Mouse (Mus musculus): ENCODE data around the gene Kcnk10.

Gene Kcnk10

DNA sequence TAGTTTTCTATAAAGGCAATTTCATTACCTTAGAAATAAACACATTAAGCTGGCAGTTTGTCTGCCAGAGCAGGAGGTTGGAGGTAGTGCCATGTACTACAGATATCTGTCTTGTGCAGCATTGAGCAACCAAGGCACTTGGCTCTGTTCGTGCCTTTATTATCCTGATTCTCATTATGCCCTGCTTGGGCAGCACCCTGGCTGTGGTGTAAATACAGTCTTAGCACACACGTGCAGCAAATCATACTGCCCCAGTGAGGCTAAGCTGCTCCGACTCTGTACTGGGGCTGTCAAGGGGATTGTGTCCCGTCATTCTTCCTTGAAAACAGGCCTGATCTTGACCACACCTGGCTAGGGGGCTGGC is 57.6 kb downstream of the Kcnk10 start:
- no peak for DNase-seq (ENCODE audit: extremely low spot score, low read depth, low spot score)

- DNase-seq (ENCODE audit: extremely low spot score, low read depth, low spot score): no peak
Observed at GRCm38 (mm10) chr12:98519866-98520567, 58.1 kb downstream of the Kcnk10 start.

- no peak for DNase-seq (ENCODE audit: extremely low spot score, low read depth, low spot score)
Observed at GRCm38 (mm10) chr12:98505601-98506000, 72.5 kb downstream of the Kcnk10 start.

GRCm38 (mm10) chr12:98501528-98502280 is 76.4 kb downstream of the Kcnk10 start:
- DNase-seq (ENCODE audit: extremely low spot score, low read depth, low spot score): no peak

- no peak for DNase-seq (ENCODE audit: extremely low spot score, low read depth, low spot score)
Observed at GRCm38 (mm10) chr12:98501045-98501444, 77.1 kb downstream of the Kcnk10 start.

DNA sequence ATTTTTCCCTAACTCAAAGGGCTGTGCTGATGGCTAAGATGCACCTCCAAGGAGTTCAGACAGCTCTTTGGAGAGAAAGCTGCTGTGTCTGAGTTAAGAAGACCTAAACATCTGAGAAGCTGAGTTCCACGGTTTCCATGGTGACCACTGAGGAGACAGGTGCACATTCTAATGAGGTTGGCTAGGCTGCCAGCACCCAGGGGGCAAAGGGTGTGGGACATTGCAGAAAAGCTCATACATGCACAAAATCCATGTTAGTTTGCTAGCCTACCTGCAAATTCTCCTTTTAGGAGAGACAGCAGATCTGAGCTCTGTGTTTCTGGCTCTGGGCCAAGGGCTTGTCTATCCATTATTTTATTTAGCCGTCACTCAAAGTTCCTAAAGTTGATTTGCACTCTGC is 96.7 kb downstream of the Kcnk10 start:
- DNase-seq (ENCODE audit: extremely low spot score, low read depth, low spot score): no peak

GRCm38 (mm10) chr12:98481048-98481447 is 97.1 kb downstream of the Kcnk10 start:
- no peak for DNase-seq (ENCODE audit: extremely low spot score, low read depth, low spot score)

DNA sequence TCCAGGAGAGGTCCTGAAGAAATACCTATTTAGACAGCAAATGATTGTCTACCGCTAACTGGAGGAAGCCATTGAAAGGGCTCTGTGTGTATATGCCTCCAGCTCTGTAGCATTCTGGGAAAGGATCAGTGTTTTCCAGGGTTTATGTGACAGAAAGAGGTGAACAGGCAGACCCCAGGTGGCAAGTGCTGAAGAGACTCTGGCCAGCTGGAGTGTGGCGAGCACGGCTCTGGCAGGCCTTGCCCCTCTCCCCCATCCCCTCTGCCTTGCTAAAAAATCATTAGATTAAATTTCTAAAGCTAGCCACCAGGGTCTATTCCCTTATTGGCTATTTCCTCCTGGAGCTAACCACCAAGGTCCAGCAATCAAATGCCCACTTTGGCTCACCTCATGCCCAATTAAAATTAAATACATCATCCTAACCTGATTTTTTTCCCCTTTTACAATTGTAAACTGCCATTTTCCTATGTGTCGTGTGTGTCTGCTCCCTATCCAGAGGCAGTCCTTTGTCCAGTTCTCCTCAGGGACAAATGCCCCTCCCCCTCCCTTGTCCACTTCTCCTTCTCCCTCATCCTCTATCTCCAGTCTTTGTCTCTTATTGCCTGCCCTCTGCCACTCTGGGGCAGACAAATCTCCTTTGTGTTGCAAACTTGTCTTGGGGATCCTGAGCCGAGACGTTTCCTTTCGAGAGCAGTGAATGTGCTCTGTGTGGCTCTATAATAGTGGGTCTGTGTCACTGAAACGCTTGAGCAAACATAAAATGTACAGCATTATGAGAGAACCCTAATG is 100.2 kb downstream of the Kcnk10 start:
- DNase-seq (ENCODE audit: extremely low spot score, low read depth, low spot score): no peak

GRCm38 (mm10) chr12:98471232-98471631 is 106.9 kb downstream of the Kcnk10 start:
- no peak for DNase-seq (ENCODE audit: extremely low spot score, low read depth, low spot score)

DNA sequence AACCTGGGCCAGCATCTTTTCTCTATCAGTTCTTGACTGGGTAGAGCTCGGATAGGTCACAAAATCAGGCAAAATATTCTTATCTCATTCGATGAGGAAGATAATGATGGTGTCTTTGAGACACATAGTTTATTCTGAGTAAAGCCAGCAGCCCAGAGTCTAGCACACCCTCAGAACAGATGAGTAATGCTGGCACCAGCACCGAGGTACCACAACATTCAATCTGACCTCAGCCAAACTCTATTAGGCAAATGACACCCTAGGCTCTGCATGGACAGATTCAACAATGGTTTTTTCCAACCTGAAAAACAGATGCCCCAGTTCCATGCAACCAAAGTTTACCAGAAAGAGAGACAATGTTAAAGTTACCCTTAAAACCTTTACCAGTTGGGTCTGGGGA is 108.0 kb downstream of the Kcnk10 start:
- no peak for DNase-seq (ENCODE audit: extremely low spot score, low read depth, low spot score)

DNA sequence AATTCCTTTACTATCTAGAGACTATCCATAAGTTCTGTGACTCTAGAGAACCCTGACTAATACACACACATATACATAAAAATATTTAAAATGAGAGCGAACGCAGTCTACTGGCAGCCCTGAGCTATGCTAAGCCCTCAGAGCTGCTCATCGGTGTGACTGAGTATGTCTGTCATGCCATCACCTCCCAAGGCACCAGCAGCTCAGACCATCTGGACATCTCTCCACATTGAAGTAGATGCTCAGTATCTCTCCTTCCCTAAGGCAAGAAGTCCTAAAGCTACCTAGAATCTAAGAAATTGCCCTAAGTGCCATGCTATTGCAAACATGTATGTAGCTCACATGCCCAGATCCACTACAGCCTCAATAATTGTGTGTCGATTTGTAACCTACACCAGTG is 110.3 kb downstream of the Kcnk10 start:
- DNase-seq (ENCODE audit: extremely low spot score, low read depth, low spot score): no peak

DNA sequence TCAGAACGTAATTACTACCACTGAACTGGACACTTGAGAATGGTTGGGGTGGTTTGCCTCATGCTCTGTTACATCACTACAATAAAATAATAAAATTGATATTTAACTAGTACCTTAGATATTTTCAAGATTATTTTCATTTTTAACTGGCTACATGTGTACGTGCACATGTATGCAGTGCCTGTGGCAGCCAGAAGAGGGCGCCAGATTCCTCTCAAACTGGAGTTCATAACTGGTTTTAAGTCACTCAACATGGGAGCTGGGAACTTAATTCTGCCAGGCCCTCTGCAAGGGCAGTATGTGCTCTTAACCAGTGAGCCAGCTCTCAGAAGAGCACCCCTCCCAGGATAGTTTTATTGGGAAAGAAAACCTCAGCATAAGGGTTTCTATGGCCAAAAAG is 118.2 kb downstream of the Kcnk10 start:
- DNase-seq (ENCODE audit: extremely low spot score, low read depth, low spot score): no peak

GRCm38 (mm10) chr12:98458944-98459343 is 119.2 kb downstream of the Kcnk10 start:
- no peak for DNase-seq (ENCODE audit: extremely low spot score, low read depth, low spot score)

GRCm38 (mm10) chr12:98458516-98458915 is 119.6 kb downstream of the Kcnk10 start:
- no peak for DNase-seq (ENCODE audit: extremely low spot score, low read depth, low spot score)

DNA sequence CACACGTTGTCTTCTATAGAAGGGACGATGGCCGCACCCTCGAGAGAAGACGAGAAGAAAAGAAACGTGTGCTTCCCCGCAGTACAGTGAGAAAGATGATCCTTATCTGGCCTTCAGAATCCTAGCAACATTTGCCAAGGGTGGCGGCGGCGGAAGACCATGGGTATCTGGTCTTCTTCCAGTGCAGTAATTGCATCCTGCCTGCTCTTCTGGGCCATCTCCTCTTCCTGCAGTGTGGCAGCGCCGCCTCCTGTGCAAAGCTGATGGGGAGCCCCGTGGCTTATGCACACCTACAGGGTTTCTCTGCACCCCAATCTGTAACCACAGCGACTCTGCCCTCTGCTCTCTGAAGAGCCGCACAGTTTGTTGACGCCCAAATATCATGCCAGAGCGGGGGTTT is 124.9 kb downstream of the Kcnk10 start:
- DNase-seq (ENCODE audit: extremely low spot score, low read depth, low spot score): no peak

GRCm38 (mm10) chr12:98452646-98453045 is 125.5 kb downstream of the Kcnk10 start:
- no peak for DNase-seq (ENCODE audit: extremely low spot score, low read depth, low spot score)

DNA sequence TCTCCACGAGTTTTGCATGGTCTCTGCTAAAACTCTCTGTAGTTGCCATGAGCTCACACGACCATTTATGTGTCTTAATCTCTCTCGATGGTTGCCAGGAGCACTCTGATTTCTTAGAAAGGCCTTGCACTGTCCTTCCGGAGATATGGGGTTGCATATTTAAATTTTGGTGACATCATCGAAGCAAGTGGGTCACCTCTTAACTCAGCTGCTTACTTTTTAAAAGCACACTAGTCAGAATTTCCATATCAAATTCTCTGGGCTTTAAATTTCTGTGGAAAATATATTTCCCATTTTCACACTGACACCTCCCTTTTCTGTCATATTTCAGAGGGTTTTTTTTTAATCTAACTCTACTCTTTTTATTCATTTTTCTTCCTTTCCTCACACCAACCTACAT is 132.5 kb downstream of the Kcnk10 start:
- DNase-seq (ENCODE audit: extremely low spot score, low read depth, low spot score): no peak

GRCm38 (mm10) chr12:98444860-98445259 is 133.2 kb downstream of the Kcnk10 start:
- no peak for DNase-seq (ENCODE audit: extremely low spot score, low read depth, low spot score)

DNA sequence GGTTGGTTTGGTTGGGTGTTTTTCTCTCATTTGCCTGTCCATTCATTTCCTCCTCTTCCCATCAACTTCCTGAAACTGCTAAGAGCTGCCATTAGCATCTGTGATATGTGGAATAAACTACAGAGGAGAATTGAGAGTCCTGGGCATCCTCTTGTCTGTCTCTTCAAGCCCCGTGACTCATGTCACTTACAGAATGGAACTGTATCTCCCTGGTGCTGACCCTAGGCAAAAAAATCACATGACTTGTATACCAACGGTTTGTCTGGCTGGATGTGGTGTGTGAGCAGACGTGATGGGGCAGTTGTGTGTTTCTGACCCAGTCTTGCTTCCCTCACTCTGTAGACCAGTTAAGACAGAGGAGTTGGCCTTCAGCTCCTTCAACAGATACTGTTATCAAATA is 134.4 kb downstream of the Kcnk10 start:
- DNase-seq (ENCODE audit: extremely low spot score, low read depth, low spot score): no peak

DNA sequence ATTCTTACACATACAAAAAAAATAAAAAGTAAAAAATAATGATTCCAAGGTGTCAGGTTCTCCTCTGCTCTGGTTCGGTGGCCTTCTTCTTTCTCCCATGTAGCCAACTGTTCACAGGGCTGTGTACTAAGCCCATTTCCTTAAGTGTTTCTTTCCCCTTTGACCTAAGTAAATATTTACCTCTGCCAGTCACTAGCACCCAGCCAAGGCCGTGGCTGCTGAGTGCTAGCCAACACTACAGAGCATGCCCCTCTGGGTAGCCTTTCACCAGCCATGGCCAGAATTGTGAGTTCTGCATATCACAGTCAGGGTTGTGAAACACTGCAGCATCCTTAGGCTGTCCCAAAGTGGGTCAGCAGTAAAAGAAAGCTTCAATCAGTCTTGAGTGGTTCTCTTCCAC is 140.0 kb downstream of the Kcnk10 start:
- no peak for DNase-seq (ENCODE audit: extremely low spot score, low read depth, low spot score)

DNA sequence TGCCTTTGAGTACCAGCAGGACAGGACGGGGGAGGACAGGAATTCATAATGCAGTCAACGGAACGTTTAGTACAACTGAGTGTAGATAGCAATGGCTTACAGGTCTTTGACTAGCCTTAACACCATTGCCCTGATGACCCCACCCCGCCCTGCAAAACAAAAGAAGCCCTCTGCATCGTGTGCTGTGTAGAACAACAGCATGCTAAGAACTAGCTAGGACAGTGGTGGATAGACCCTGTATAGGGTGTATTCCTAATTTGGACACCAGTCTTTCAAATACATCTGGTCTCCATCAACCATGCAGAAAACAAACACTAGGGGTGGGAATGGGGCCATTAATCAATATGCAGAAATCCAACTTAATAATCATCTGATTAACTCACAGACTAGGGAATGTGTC is 147.4 kb downstream of the Kcnk10 start:
- DNase-seq (ENCODE audit: extremely low spot score, low read depth, low spot score): no peak

- no peak for DNase-seq (ENCODE audit: extremely low spot score, low read depth, low spot score)
Observed at GRCm38 (mm10) chr12:98421340-98421739, 156.8 kb downstream of the Kcnk10 start.

Measured in hindlimb bud, embryonic 11.5 days (tissue).